Comparison of ENCODE assay signal across 20 mouse cellular contexts in genomic region chr8:88093367-88093766, GRCm38 (mm10). TPM values are rescaled to one million over a fixed set of nuclear protein-coding genes. Genes with fewer than 3 reads are reported as not detected.
DNase-seq lines count a peak whose midpoint lies in the region; ATAC-seq lines count a peak whose summit lies in the region.
"Had no signal": no experiment of that assay in that cellular context is flagged by ENCODE, and none has a peak within 500 bp of the region (broad histone marks: within the 10 kb centered on the region; RNA-seq: fewer than 3 reads in every experiment).

No protein-coding gene starts in this region.

- H3K9ac ChIP-seq in hindbrain, embryonic 11.5 days (ENCODE audit: low read depth, low read length), result no peak overlapping the region
- no peak overlapping the region for H3K9ac ChIP-seq in hindbrain, embryonic 16.5 days (ENCODE audit: low read depth, low read length)
- H3K9ac ChIP-seq in liver, embryonic 12.5 days, result no peak overlapping the region
- H3K9ac ChIP-seq: hindbrain, embryonic 12.5 days; intestine, embryonic 15.5 days had no signal

- no peak overlapping the region for H3K27ac ChIP-seq in hindbrain, embryonic 11.5 days (ENCODE audit: low read depth, low read length)
- H3K27ac ChIP-seq in hindbrain, embryonic 16.5 days (ENCODE audit: low read depth, low read length), result no peak overlapping the region
- no peak overlapping the region for H3K27ac ChIP-seq in limb, embryonic 10.5 days
- H3K27ac ChIP-seq in liver, embryonic 12.5 days, result no peak overlapping the region
- H3K27ac ChIP-seq: gastrocnemius, adult 2 months; heart, adult 2 months; hindbrain, embryonic 12.5 days; intestine, embryonic 15.5 days had no signal

- H3K4me3 ChIP-seq in hindbrain, embryonic 11.5 days (ENCODE audit: low read depth, low read length), result no peak overlapping the region
- no peak overlapping the region for H3K4me3 ChIP-seq in hindbrain, embryonic 16.5 days (ENCODE audit: low read length)
- H3K4me3 ChIP-seq in limb, embryonic 10.5 days, result no peak overlapping the region
- H3K4me3 ChIP-seq in liver, embryonic 12.5 days, result no peak overlapping the region
- H3K4me3 ChIP-seq: gastrocnemius, adult 2 months; heart, adult 2 months; hindbrain, embryonic 12.5 days; intestine, embryonic 15.5 days had no signal

- H3K27me3 ChIP-seq in hindbrain, embryonic 11.5 days (ENCODE audit: control insufficient read depth, insufficient read depth, low read length), result no peaks in the 10 kb centered on the region
- H3K27me3 ChIP-seq in hindbrain, embryonic 16.5 days (replicated peaks; ENCODE audit: control insufficient read depth, insufficient read depth, low read length), result no peaks in the 10 kb centered on the region
- no peaks in the 10 kb centered on the region for H3K27me3 ChIP-seq in limb, embryonic 10.5 days (ENCODE audit: low read depth, poor library complexity, severe bottlenecking)
- H3K27me3 ChIP-seq in liver, embryonic 12.5 days (replicated peaks), result no peaks in the 10 kb centered on the region
- H3K27me3 ChIP-seq: hindbrain, embryonic 12.5 days; intestine, embryonic 15.5 days had no signal

- DNase-seq in hindbrain, embryonic 11.5 days (ENCODE audit: low spot score), result peak; percentile 8
- DNase-seq in embryo, embryonic 10 days (ENCODE audit: low spot score), result peak; percentile 43
- DNase-seq in embryo, embryonic 11 days, result peak; percentile 17
- DNase-seq in limb, embryonic 10.5 days (ENCODE audit: low spot score), result peak; percentile 32
- no peak for DNase-seq in retina, embryonic 14.5 days (ENCODE audit: low spot score)
- DNase-seq in gastrocnemius, postnatal 36 days, result no peak
- DNase-seq: adrenal gland, postnatal 14 days; cerebellum, adult 11-12 months; cerebellum, adult 9-10 months; cerebellum, postnatal 25 days; gastrocnemius, adult 2 months; heart, adult 2 months had no signal

- no peaks in the 10 kb centered on the region for H3K4me1 ChIP-seq in hindbrain, embryonic 11.5 days (replicated peaks; ENCODE audit: control insufficient read depth, insufficient read depth, low read length)
- no peaks in the 10 kb centered on the region for H3K4me1 ChIP-seq in hindbrain, embryonic 16.5 days (ENCODE audit: control insufficient read depth, insufficient read depth, low read depth, low read length)
- peaks cover 5% of the 10 kb centered on the region for H3K4me1 ChIP-seq in limb, embryonic 10.5 days
- no peaks in the 10 kb centered on the region for H3K4me1 ChIP-seq in liver, embryonic 12.5 days
- H3K4me1 ChIP-seq: hindbrain, embryonic 12.5 days; intestine, embryonic 15.5 days had no signal

- WGBS in hindbrain, embryonic 11.5 days, result 66% methylated on average over 4 of the region's 4 CpGs
- 82% methylated on average over 4 of the region's 4 CpGs for WGBS in hindbrain, embryonic 16.5 days
- WGBS in limb, embryonic 10.5 days, result 53% methylated on average over 4 of the region's 4 CpGs
- WGBS in liver, embryonic 12.5 days (ENCODE audit: insufficient replicate concordance), result 57% methylated on average over 4 of the region's 4 CpGs

- no peaks in the 10 kb centered on the region for H3K9me3 ChIP-seq in hindbrain, embryonic 11.5 days (ENCODE audit: control insufficient read depth, low read length)
- no peaks in the 10 kb centered on the region for H3K9me3 ChIP-seq in hindbrain, embryonic 16.5 days (ENCODE audit: control insufficient read depth, low read length)
- no peaks in the 10 kb centered on the region for H3K9me3 ChIP-seq in limb, embryonic 10.5 days (replicated peaks)
- no peaks in the 10 kb centered on the region for H3K9me3 ChIP-seq in liver, embryonic 12.5 days (replicated peaks)
- H3K9me3 ChIP-seq: hindbrain, embryonic 12.5 days; intestine, embryonic 15.5 days had no signal

- no peak overlapping the region for H3K4me2 ChIP-seq in hindbrain, embryonic 11.5 days (replicated peaks; ENCODE audit: low read depth, low read length)
- no peak overlapping the region for H3K4me2 ChIP-seq in hindbrain, embryonic 16.5 days (ENCODE audit: low read length)
- no peak overlapping the region for H3K4me2 ChIP-seq in liver, embryonic 12.5 days
- H3K4me2 ChIP-seq: heart, embryonic 11.5 days; hindbrain, embryonic 12.5 days; intestine, embryonic 15.5 days had no signal

- intact Hi-C loops in gastrocnemius, postnatal 36 days (cut with DNase I), result no loop called here

- no peaks in the 10 kb centered on the region for H3K36me3 ChIP-seq in hindbrain, embryonic 11.5 days (ENCODE audit: control insufficient read depth, insufficient read depth, low read length)
- no peaks in the 10 kb centered on the region for H3K36me3 ChIP-seq in hindbrain, embryonic 16.5 days (ENCODE audit: control insufficient read depth, insufficient read depth, low read length)
- no peaks in the 10 kb centered on the region for H3K36me3 ChIP-seq in limb, embryonic 10.5 days
- H3K36me3 ChIP-seq in liver, embryonic 12.5 days, result no peaks in the 10 kb centered on the region
- H3K36me3 ChIP-seq: hindbrain, embryonic 12.5 days; intestine, embryonic 15.5 days had no signal

- ATAC-seq in hindbrain, embryonic 11.5 days (ENCODE audit: low FRiP score), result no peak
- ATAC-seq in hindbrain, embryonic 16.5 days, result no peak
- ATAC-seq in liver, embryonic 12.5 days, result no peak
- ATAC-seq: activated CD4-positive, CD25-positive, alpha-beta regulatory T cell, adult 4 months; forebrain, embryonic 14.5 days; intestine, embryonic 15.5 days; Patski had no signal

RNA-seq across cellular contexts. Expression of gene Cnep1r1, which starts 25.2 kb away (rescaled TPM):
- polyA plus RNA-seq in hindbrain, embryonic 11.5 days (2014; fragmentation: Nextera tagmentation; extraction: Ambion mirVana), result 32.7 and 43.0 TPM in 2 replicates
- 39.7 and 42.6 TPM in 2 replicates for polyA plus RNA-seq in hindbrain, embryonic 16.5 days (2015; fragmentation: Nextera tagmentation; extraction: Ambion mirVana)
- polyA plus RNA-seq in limb, embryonic 10.5 days (2016; fragmentation: Nextera tagmentation; extraction: Ambion mirVana), result 45.9 and 48.7 TPM in 2 replicates
- 10 to 100 TPM; 28.3 to 31.7 TPM for total RNA-seq in gastrocnemius, postnatal 36 days (2021)
- polyA plus RNA-seq in liver, embryonic 12.5 days (2016; fragmentation: Nextera tagmentation; extraction: Ambion mirVana), result 28.5 and 30.0 TPM in 2 replicates

RNA-seq across cellular contexts. Expression of gene Heatr3, which starts 44.3 kb away (rescaled TPM):
- 47.9 and 48.4 TPM in 2 replicates for polyA plus RNA-seq in hindbrain, embryonic 11.5 days (2014; fragmentation: Nextera tagmentation; extraction: Ambion mirVana)
- 34.2 and 37.7 TPM in 2 replicates for polyA plus RNA-seq in hindbrain, embryonic 16.5 days (2015; fragmentation: Nextera tagmentation; extraction: Ambion mirVana)
- polyA plus RNA-seq in limb, embryonic 10.5 days (2016; fragmentation: Nextera tagmentation; extraction: Ambion mirVana), result 52.1 and 55.3 TPM in 2 replicates
- 10 to 100 TPM; 24.0 to 30.1 TPM for total RNA-seq in gastrocnemius, postnatal 36 days (2021)
- 47.9 and 49.7 TPM in 2 replicates for polyA plus RNA-seq in liver, embryonic 12.5 days (2016; fragmentation: Nextera tagmentation; extraction: Ambion mirVana)

Comparison
In these comparisons a context has a peak if more than half of its experiments do, and no peak if none do; other contexts are left out.
1. DNase-seq: peak in hindbrain, embryonic 11.5 days (single experiment), embryo, embryonic 10 days (single experiment), embryo, embryonic 11 days (single experiment) and limb, embryonic 10.5 days (single experiment); none in retina, embryonic 14.5 days (single experiment) and gastrocnemius, postnatal 36 days (0 of 2).